Mouse (Mus musculus): ENCODE measurements around the gene Fh1.

GRCm38 (mm10) chr1:175582799-175583198 is 42.6 kb downstream of the Fh1 start:
- no peak for TF ChIP-seq POLR2A (IDR thresholded peaks at IDR 0.05; ENCODE audit: extremely low read depth, insufficient read depth, low read length)
- no peak for TF ChIP-seq CTCF (IDR thresholded peaks at IDR 0.05; ENCODE audit: low read depth, low read length)
